Mouse (Mus musculus) forebrain, embryonic 11.5 days (tissue): ENCODE results near the gene Rfng. TPM values are rescaled to one million over a fixed set of nuclear protein-coding genes. Genes with fewer than 3 reads are reported as not detected.
"Not testable (repeated sequence)": the region's sequence is repeated elsewhere in the genome, so short reads cannot be mapped to it uniquely, and the experiment has no call there.

Experiments
- ATAC-seq: fragments of 200-750 bp; cut with Nextera tagmentation; replicated peaks from 2 replicates; pipeline ENCODE4 v1.8.0; 2017; ENCODE audit warnings: moderate TSS enrichment; ENCODE audit not compliant: low FRiP score
- DNase-seq: peaks from one replicate; pipeline ENCODE4 v3.0.0-alpha.2; 2017; ENCODE audit warnings: low spot score
- H3K27ac ChIP-seq: fragments of 300-500 bp; sonication (generic); 2 replicates; pipeline ENCODE4 v1.5.1; 2014; ENCODE audit warnings: low read depth, low read length
- H3K27me3 ChIP-seq: fragments of 300-500 bp; sonication (generic); 2 replicates; pipeline ENCODE4 v1.6.1; 2014; ENCODE audit warnings: mild to moderate bottlenecking, low read length, mixed read lengths; ENCODE audit not compliant: control insufficient read depth, insufficient read depth
- H3K36me3 ChIP-seq: fragments of 300-500 bp; sonication (generic); 2 replicates; pipeline ENCODE4 v1.6.1; 2014; ENCODE audit warnings: mild to moderate bottlenecking, low read length, moderate library complexity, mixed read lengths; ENCODE audit not compliant: control insufficient read depth, insufficient read depth
- H3K4me1 ChIP-seq: fragments of 300-500 bp; sonication (generic); replicated peaks from 2 replicates; pipeline ENCODE4 v1.6.1; 2014; ENCODE audit warnings: low read length, mixed read lengths; ENCODE audit not compliant: control insufficient read depth, insufficient read depth
- H3K4me2 ChIP-seq: fragments of 300-500 bp; sonication (generic); 2 replicates; pipeline ENCODE4 v1.6.1; 2014; ENCODE audit warnings: low read depth, mild to moderate bottlenecking, low read length, moderate library complexity, mixed read lengths; ENCODE audit not compliant: severe bottlenecking
- H3K4me3 ChIP-seq: fragments of 300-500 bp; sonication (generic); 2 replicates; pipeline ENCODE4 v1.5.1; 2014; ENCODE audit warnings: low read depth, low read length
- H3K9ac ChIP-seq: fragments of 300-500 bp; sonication (generic); 2 replicates; pipeline ENCODE4 v1.6.1; 2014; ENCODE audit warnings: low read length
- H3K9me3 ChIP-seq: fragments of 300-500 bp; sonication (generic); 2 replicates; pipeline ENCODE4 v1.6.1; 2016; ENCODE audit warnings: low read length, mixed read lengths; ENCODE audit not compliant: control insufficient read depth
- WGBS: fragments of 180-500 bp; shearing (Covaris S2); extraction: QIAGEN DNeasy Blood & Tissue Kit; methylation state at CpG from one replicate; pipeline ENCODE4 v1.1.7; 2014; 5-methylcytosine and 5-hydroxymethylcytosine counted together
- polyA plus RNA-seq: library from polyadenylated mRNA; unstranded; fragments of >200 nt; fragmentation: Nextera tagmentation; extraction: Ambion mirVana; gene quantifications from 2 replicates; pipeline ENCODE4 v1.2.1, GENCODE M21; 2014

Rfng gene
- polyA plus RNA-seq, 1 experiment from 2014 or later = 45.4 TPM

- Histone ChIP-seq H3K27ac (no peak overlapping the region), H3K27me3 (no peaks in the 10 kb centered on the region), H3K36me3 (peaks cover 28% of the 10 kb centered on the region), H3K4me1 (peaks cover 6% of the 10 kb centered on the region), H3K9ac (no peak overlapping the region), H3K4me3 (no peak overlapping the region), H3K4me2 (no peak overlapping the region), H3K9me3 (no peaks in the 10 kb centered on the region)
- WGBS = 78% methylated on average over 4 of the region's 4 CpGs
- ATAC-seq (no peak), DNase-seq (no peak)
Observed at GRCm38 (mm10) chr11:120789355-120789754, 5.3 kb upstream of the Rfng start.

- H3K9me3 ChIP-seq, H3K9ac ChIP-seq, H3K27me3 ChIP-seq, ATAC-seq, H3K27ac ChIP-seq, H3K4me1 ChIP-seq, DNase-seq, H3K4me2 ChIP-seq, H3K4me3 ChIP-seq: not testable (repeated sequence)
- H3K36me3 ChIP-seq = peaks cover 27% of the 10 kb centered on the region
- 91% methylated on average over 9 of the region's 10 CpGs for WGBS
Observed at GRCm38 (mm10) chr11:120788460-120788859, 4.5 kb upstream of the Rfng start.

- Histone ChIP-seq H3K9ac (peak overlapping the region; percentile 91), H3K9me3 (no peaks in the 10 kb centered on the region), H3K4me3 (peak overlapping the region; percentile 99), H3K4me2 (peak overlapping the region; percentile 99), H3K27me3 (no peaks in the 10 kb centered on the region; the same call in 1 of the 2 replicates), H3K27ac (no peak overlapping the region), H3K36me3 (peaks cover 17% of the 10 kb centered on the region), H3K4me1 (peaks cover 6% of the 10 kb centered on the region)
- no peak for ATAC-seq
- no peak for DNase-seq
- 40% methylated on average over 9 of the region's 9 CpGs for WGBS
Observed at GRCm38 (mm10) chr11:120785145-120785544, 1.1 kb upstream of the Rfng start.

- WGBS = 3% methylated on average over 42 of the region's 42 CpGs
- DNase-seq (no peak), ATAC-seq (peak; percentile 25; the same call in 1 of the 2 replicates)
- H3K4me1 ChIP-seq = peaks cover 6% of the 10 kb centered on the region
- peak overlapping the region; percentile 99 for H3K4me3 ChIP-seq
- H3K9me3 ChIP-seq = no peaks in the 10 kb centered on the region
- peak overlapping the region; percentile 91 for H3K9ac ChIP-seq
- peaks cover 9% of the 10 kb centered on the region for H3K36me3 ChIP-seq
- H3K4me2 ChIP-seq = peak overlapping the region; percentile 99
- H3K27ac ChIP-seq = 0 out of 2 replicates have a peak overlapping the region, but pooled peaks have one; percentile 46
- no peaks in the 10 kb centered on the region; the same call in 1 of the 2 replicates for H3K27me3 ChIP-seq
Observed at GRCm38 (mm10) chr11:120783426-120784063, 462 bp downstream of the Rfng start.

GRCm38 (mm10) chr11:120781361-120781760, 2.6 kb downstream of the Rfng start:
- ATAC-seq, H3K4me1 ChIP-seq, H3K4me3 ChIP-seq, H3K36me3 ChIP-seq, H3K9ac ChIP-seq, H3K9me3 ChIP-seq, DNase-seq, H3K27me3 ChIP-seq, H3K27ac ChIP-seq, H3K4me2 ChIP-seq: not testable (repeated sequence)
- 93% methylated on average over 6 of the region's 6 CpGs for WGBS

- Histone ChIP-seq H3K27ac (no peak overlapping the region), H3K4me2 (no peak overlapping the region), H3K27me3 (no peaks in the 10 kb centered on the region; the same call in 1 of the 2 replicates), H3K9me3 (no peaks in the 10 kb centered on the region), H3K9ac (no peak overlapping the region), H3K36me3 (no peaks in the 10 kb centered on the region), H3K4me1 (peaks cover under 1% of the 10 kb centered on the region; the same call in 1 of the 2 replicates), H3K4me3 (no peak overlapping the region)
- 75% methylated on average over 1 of the region's 1 CpGs for WGBS
- DNase-seq (no peak), ATAC-seq (no peak)
Observed at GRCm38 (mm10) chr11:120779876-120780275, 4.1 kb downstream of the Rfng start.

- Histone ChIP-seq H3K27ac (no peak overlapping the region), H3K9ac (no peak overlapping the region), H3K4me2 (no peak overlapping the region), H3K9me3 (no peaks in the 10 kb centered on the region), H3K27me3 (no peaks in the 10 kb centered on the region), H3K4me1 (no peaks in the 10 kb centered on the region), H3K4me3 (no peak overlapping the region), H3K36me3 (no peaks in the 10 kb centered on the region)
- ATAC-seq = no peak
- no peak for DNase-seq
- WGBS = 31% methylated on average over 6 of the region's 6 CpGs
Observed at GRCm38 (mm10) chr11:120777123-120777522, 6.9 kb downstream of the Rfng start.

- ATAC-seq = peak; percentile 70
- Histone ChIP-seq H3K9ac (no peak overlapping the region), H3K27me3 (no peaks in the 10 kb centered on the region), H3K4me2 (no peak overlapping the region), H3K4me3 (no peak overlapping the region), H3K9me3 (no peaks in the 10 kb centered on the region), H3K36me3 (no peaks in the 10 kb centered on the region), H3K4me1 (no peaks in the 10 kb centered on the region), H3K27ac (no peak overlapping the region)
- WGBS = 30% methylated on average over 15 of the region's 15 CpGs
- peak; percentile 97 for DNase-seq
Observed at GRCm38 (mm10) chr11:120775774-120776469, 8.1 kb downstream of the Rfng start.
